Mouse (Mus musculus) MEL (cell line): ENCODE measurements around the gene Rhox2a.
"Not testable (repeated sequence)": the region's sequence is repeated elsewhere in the genome, so short reads cannot be mapped to it uniquely, and the experiment has no call there.

Experiments used
- EP300 ChIP-seq, 2 experiments: IDR thresholded peaks; 2 replicates each; pipeline ENCODE4 v1.6.1; 2011; ENCODE audit warnings: improper control_type of control experiment in 2 of 2, low read length in 2 of 2, low read depth in 1 of 2, mild to moderate bottlenecking in 1 of 2
- MAFK ChIP-seq: IDR thresholded peaks from 2 replicates; pipeline ENCODE4 v1.6.1; 2011; ENCODE audit warnings: low read depth, mild to moderate bottlenecking, low read length, improper control_type of control experiment, borderline replicate concordance

DNA sequence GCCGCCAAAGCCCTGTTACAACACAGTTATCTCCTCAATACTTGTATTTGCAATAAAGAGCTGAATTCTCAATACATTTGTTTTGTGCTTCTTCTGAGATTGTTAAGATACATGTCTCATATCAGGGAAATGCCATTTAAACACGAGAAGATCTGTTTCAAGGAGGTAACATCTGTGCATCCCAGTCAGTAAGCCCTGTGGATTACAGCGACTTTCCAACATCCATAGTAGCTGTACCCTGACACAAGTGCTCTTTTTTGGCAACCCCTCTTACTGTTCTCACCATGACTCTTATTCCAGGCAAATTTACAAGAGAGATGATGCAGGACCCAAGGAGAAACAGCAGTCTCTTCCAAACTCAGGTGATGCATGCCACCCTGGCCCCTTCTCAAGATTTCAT, 4.8 kb downstream of the Rhox2a start, which contains the start of gene Rhox3a:
- not testable (repeated sequence) for TF ChIP-seq EP300 (IDR thresholded peaks at IDR 0.05; ENCODE audit: low read depth in 1 of 2, low read length in 2 of 2); MAFK
